Mouse (Mus musculus) CH12.LX (cell line): Measurements from ENCODE around the gene Wbp1l.

Experiments
- CTCF ChIP-seq, 2 experiments: IDR thresholded peaks in 1 of 2; conservative IDR thresholded peaks in 1 of 2; 2 replicates each; pipeline ENCODE4 v1.5.1; 2011 to 2012; ENCODE audit warnings: low read depth in 2 of 2, low read length in 2 of 2, improper control_type of control experiment in 1 of 2, inconsistent platforms in 1 of 2, mild to moderate bottlenecking in 1 of 2, moderate library complexity in 1 of 2
- MEF2A ChIP-seq: IDR thresholded peaks from 2 replicates; pipeline ENCODE4 v1.6.1; 2014; ENCODE audit warnings: low read depth, mild to moderate bottlenecking, inconsistent platforms, low read length, improper control_type of control experiment, borderline replicate concordance
- RCOR1 ChIP-seq: conservative IDR thresholded peaks from 2 replicates; pipeline ENCODE4 v1.6.1; 2012; ENCODE audit warnings: low read depth, mild to moderate bottlenecking, inconsistent platforms, low read length, improper control_type of control experiment

- no peak for TF ChIP-seq RCOR1
- no peak for TF ChIP-seq MEF2A
- no peak for TF ChIP-seq CTCF (conservative IDR thresholded peaks at IDR 0.05 in 1 of 2, IDR thresholded peaks at IDR 0.05 in 1 of 2; ENCODE audit: low read depth in 2 of 2, low read length in 2 of 2)
Observed at GRCm38 (mm10) chr19:46655626-46656025, 56.7 kb downstream of the Wbp1l start.
